Mouse (Mus musculus): ENCODE results near the gene Acsl5.

- no peak for TF ChIP-seq CTCF (IDR thresholded peaks at IDR 0.05; ENCODE audit: low read depth)
- TF ChIP-seq EP300 (IDR thresholded peaks at IDR 0.05; ENCODE audit: low read depth) = no peak
These were observed 24.4 kb downstream of the Acsl5 start for GRCm38 (mm10) chr19:55276100-55276499.
